Mouse (Mus musculus): ENCODE results near the gene Tssk6.

- TF ChIP-seq POLR2A (IDR thresholded peaks at IDR 0.05; ENCODE audit: low read depth, low read length) (no peak), CTCF (IDR thresholded peaks at IDR 0.05; ENCODE audit: borderline replicate concordance, insufficient read depth, low read length) (no peak)
Observed at GRCm38 (mm10) chr8:69937466-69937865, 35.5 kb downstream of the Tssk6 start.

Data from embryonic fibroblast, embryonic 13.5 days (primary cell).